Mouse (Mus musculus) liver, adult 2 months (tissue): ENCODE measurements around the gene Rpl34.

Experiments
- CTCF ChIP-seq: fragments of 200-500 bp; IDR thresholded peaks from 2 replicates; pipeline ENCODE4 v1.5.1; 2011; ENCODE audit warnings: low read depth, low read length, control low read depth
- POLR2A ChIP-seq: fragments of 200-500 bp; IDR thresholded peaks from 2 replicates; pipeline ENCODE4 v1.6.1; 2011; ENCODE audit warnings: low read length, control low read depth; ENCODE audit not compliant: insufficient read depth; ENCODE audit errors: extremely low read depth

GRCm38 (mm10) chr3:130708967-130709924 lies 21.0 kb downstream of the Rpl34 start, which contains the start of gene Ostc:
- TF ChIP-seq CTCF: no peak
- peak; percentile 86 for TF ChIP-seq POLR2A
